Mouse (Mus musculus) lung, adult 2 months (tissue): ENCODE results near the gene Ppox. TPM values are rescaled to one million over a fixed set of nuclear protein-coding genes. Genes with fewer than 3 reads are reported as not detected.

ENCODE experiments used
- DNase-seq: peaks from one replicate; pipeline ENCODE4 v3.0.0; 2022
- H3K4me1 ChIP-seq: fragments of 200-500 bp; 2 replicates; pipeline ENCODE4 v1.6.1; 2011; ENCODE audit warnings: low read length; ENCODE audit not compliant: control insufficient read depth, insufficient read depth
- H3K4me3 ChIP-seq: fragments of 200-500 bp; replicated peaks from 2 replicates; pipeline ENCODE3; 2011; ENCODE audit warnings: low read depth, mild to moderate bottlenecking, control low read depth, low read length; ENCODE audit errors: extremely low read depth
- CTCF ChIP-seq: fragments of 200-500 bp; IDR thresholded peaks from 2 replicates; pipeline ENCODE4 v1.5.1; 2011; ENCODE audit warnings: mild to moderate bottlenecking, low read length, control low read depth; ENCODE audit not compliant: insufficient read depth
- POLR2A ChIP-seq: fragments of 200-500 bp; IDR thresholded peaks from 2 replicates; pipeline ENCODE4 v1.6.1; 2011; ENCODE audit warnings: low read depth, mild to moderate bottlenecking, control low read depth, low read length, borderline replicate concordance; ENCODE audit errors: extremely low read depth
- WGBS: fragments of 180-500 bp; shearing (Covaris S2); methylation state at CpG from one replicate; pipeline ENCODE4 v1.1.7; 2018; 5-methylcytosine and 5-hydroxymethylcytosine counted together
- polyA plus RNA-seq: library from polyadenylated mRNA; depleted of rRNA; stranded (reverse); fragments of >200 nt; gene quantifications from 2 replicates; pipeline ENCODE4 v1.2.3, GENCODE M21; 2012; rRNA removed

The Ppox gene
- polyA plus RNA-seq, 1 experiment = 49.0 TPM

- Histone ChIP-seq H3K4me1 (no peaks in the 10 kb centered on the region; the same call in 1 of the 2 replicates), H3K4me3 (no peak overlapping the region)
- 68% methylated on average over 4 of the region's 4 CpGs for WGBS
- no peak for TF ChIP-seq CTCF
- TF ChIP-seq POLR2A = no peak
- DNase-seq = no peak
Measured at GRCm38 (mm10) chr1:171226780-171227179, 54.2 kb downstream of the Ppox start.

Other genes starting within 250 kb of the Ppox start
- gene Fcgr3, start 216.3 kb downstream of the Ppox start, polyA plus RNA-seq = 19.5 and 23.3 TPM in 2 replicates
- gene Cfap126, start 167.3 kb downstream of the Ppox start, polyA plus RNA-seq = 28.2 and 45.5 TPM in 2 replicates
- 136 and 191 TPM in 2 replicates for gene Sdhc, start 130.6 kb downstream of the Ppox start, polyA plus RNA-seq
- 15.9 and 24.9 TPM in 2 replicates for gene Mpz, start 130.5 kb downstream of the Ppox start, polyA plus RNA-seq
- 37.5 and 59.8 TPM in 2 replicates for gene Pcp4l1, start 84.9 kb downstream of the Ppox start, polyA plus RNA-seq
- 0.25 TPM in 1 of 2 replicates, not detected in the other for gene Nr1i3, start 67.2 kb downstream of the Ppox start, polyA plus RNA-seq
- 25.7 and 28.8 TPM in 2 replicates for gene Tomm40l, start 58.7 kb downstream of the Ppox start, polyA plus RNA-seq
- 4.7 and 7.2 TPM in 2 replicates for gene Apoa2, start 56.1 kb downstream of the Ppox start, polyA plus RNA-seq
- gene Fcer1g, start 46.8 kb downstream of the Ppox start, polyA plus RNA-seq = 117 and 158 TPM in 2 replicates
- 1.2 and 1.3 TPM in 2 replicates for gene Adamts4, start 30.8 kb downstream of the Ppox start, polyA plus RNA-seq
- gene Ndufs2, start 29.8 kb downstream of the Ppox start, polyA plus RNA-seq = 78.8 and 118 TPM in 2 replicates
- 72.0 and 75.8 TPM in 2 replicates for gene B4galt3, start 10.9 kb downstream of the Ppox start, polyA plus RNA-seq
- gene Usp21, start 6.8 kb upstream of the Ppox start, polyA plus RNA-seq = 42.3 and 51.2 TPM in 2 replicates
- 18.8 and 22.2 TPM in 2 replicates for gene Ufc1, start 13.8 kb upstream of the Ppox start, polyA plus RNA-seq
- 34.5 and 47.0 TPM in 2 replicates for gene Dedd, start 48.0 kb upstream of the Ppox start, polyA plus RNA-seq
- gene Nit1, start 64.5 kb upstream of the Ppox start, polyA plus RNA-seq = 42.7 and 44.1 TPM in 2 replicates
- 9.0 and 20.0 TPM in 2 replicates for gene Pfdn2, start 64.5 kb upstream of the Ppox start, polyA plus RNA-seq
- gene Klhdc9, start 79.6 kb upstream of the Ppox start, polyA plus RNA-seq = 1.9 and 3.4 TPM in 2 replicates
- gene Nectin4, start 88.9 kb upstream of the Ppox start, polyA plus RNA-seq = 10.3 and 19.2 TPM in 2 replicates
- gene Arhgap30, start 107.8 kb upstream of the Ppox start, polyA plus RNA-seq = 11.6 and 17.5 TPM in 2 replicates
- 95.3 and 107 TPM in 2 replicates for gene Usf1, start 130.1 kb upstream of the Ppox start, polyA plus RNA-seq
- gene Tstd1, start 137.7 kb upstream of the Ppox start, polyA plus RNA-seq = 8.9 and 16.2 TPM in 2 replicates
- gene F11r, start 156.3 kb upstream of the Ppox start, polyA plus RNA-seq = 108 and 149 TPM in 2 replicates
- 2.8 and 3.3 TPM in 2 replicates for gene Alyref2, start 222.3 kb upstream of the Ppox start, polyA plus RNA-seq